Mouse (Mus musculus) forebrain, embryonic 16.5 days (tissue): ENCODE measurements around the gene Lctl. TPM values are rescaled to one million over a fixed set of nuclear protein-coding genes. Genes with fewer than 3 reads are reported as not detected.

ENCODE experiments used
- ATAC-seq: fragments of 200-750 bp; cut with Nextera tagmentation; 2 replicates; pipeline ENCODE4 v1.8.0; 2017; ENCODE audit warnings: mild to moderate bottlenecking, moderate library complexity
- H3K27ac ChIP-seq: fragments of 300-500 bp; sonication (generic); 2 replicates; pipeline ENCODE4 v1.5.1; 2014; ENCODE audit warnings: low read length, control low read depth
- H3K27me3 ChIP-seq: fragments of 300-500 bp; sonication (generic); replicated peaks from 2 replicates; pipeline ENCODE4 v1.6.1; 2014; ENCODE audit warnings: low read length; ENCODE audit not compliant: control insufficient read depth, insufficient read depth
- H3K36me3 ChIP-seq: fragments of 300-500 bp; sonication (generic); 2 replicates; pipeline ENCODE4 v1.6.1; 2014; ENCODE audit not compliant: control insufficient read depth, insufficient read depth
- H3K4me1 ChIP-seq: fragments of 300-500 bp; sonication (generic); replicated peaks from 2 replicates; pipeline ENCODE4 v1.6.1; 2014; ENCODE audit warnings: low read length; ENCODE audit not compliant: control insufficient read depth, insufficient read depth
- H3K4me2 ChIP-seq: fragments of 300-500 bp; sonication (generic); 2 replicates; pipeline ENCODE4 v1.6.1; 2014; ENCODE audit warnings: mild to moderate bottlenecking, low read length, control low read depth
- H3K4me3 ChIP-seq: fragments of 300-500 bp; sonication (generic); replicated peaks from 2 replicates; pipeline ENCODE4 v1.5.1; 2014; ENCODE audit warnings: mild to moderate bottlenecking, low read length, control low read depth
- H3K9ac ChIP-seq: fragments of 300-500 bp; sonication (generic); replicated peaks from 2 replicates; pipeline ENCODE4 v1.6.1; 2014; ENCODE audit warnings: low read depth, low read length, control low read depth
- H3K9me3 ChIP-seq: fragments of 300-500 bp; sonication (generic); 2 replicates; pipeline ENCODE4 v1.6.1; 2016; ENCODE audit warnings: low read length; ENCODE audit not compliant: control insufficient read depth
- WGBS: fragments of 180-500 bp; shearing (Covaris S2); extraction: QIAGEN DNeasy Blood & Tissue Kit; methylation state at CpG from one replicate; pipeline ENCODE4 v1.1.7; 2014; 5-methylcytosine and 5-hydroxymethylcytosine counted together
- polyA plus RNA-seq: library from polyadenylated mRNA; unstranded; fragments of >200 nt; fragmentation: Nextera tagmentation; extraction: Ambion mirVana; gene quantifications from 2 replicates; pipeline ENCODE4 v1.2.1, GENCODE M21; 2015

Lctl gene
- polyA plus RNA-seq, 1 experiment from 2014 or later, result not detected

- H3K36me3 ChIP-seq, result no peaks in the 10 kb centered on the region
- H3K27me3 ChIP-seq, result 0 out of 2 replicates have a peak, but pooled peaks cover 4% of the 10 kb centered on the region
- H3K4me1 ChIP-seq, result peaks cover 12% of the 10 kb centered on the region
- WGBS, result under 1% methylated on average over 47 of the region's 49 CpGs
- H3K9me3 ChIP-seq, result no peaks in the 10 kb centered on the region
- H3K9ac ChIP-seq, result peak overlapping the region; percentile 62
- no peak overlapping the region for H3K27ac ChIP-seq
- peak overlapping the region; percentile 43 for H3K4me3 ChIP-seq
- H3K4me2 ChIP-seq, result peak overlapping the region; percentile 63
- ATAC-seq, result peak; percentile 54; the same call in 1 of the 2 replicates
Measured at GRCm38 (mm10) chr9:64084661-64085399, 32.1 kb upstream of the Lctl start.

GRCm38 (mm10) chr9:64085976-64086375, 31.0 kb upstream of the Lctl start:
- H3K4me1 ChIP-seq, result peaks cover 12% of the 10 kb centered on the region
- no peaks in the 10 kb centered on the region for H3K36me3 ChIP-seq
- H3K4me3 ChIP-seq, result no peak overlapping the region
- no peak overlapping the region for H3K27ac ChIP-seq
- H3K9ac ChIP-seq, result no peak overlapping the region
- H3K9me3 ChIP-seq, result no peaks in the 10 kb centered on the region
- 64% methylated on average over 2 of the region's 2 CpGs for WGBS
- H3K27me3 ChIP-seq, result 0 out of 2 replicates have a peak, but pooled peaks cover 4% of the 10 kb centered on the region
- no peak overlapping the region for H3K4me2 ChIP-seq
- ATAC-seq, result no peak

DNA sequence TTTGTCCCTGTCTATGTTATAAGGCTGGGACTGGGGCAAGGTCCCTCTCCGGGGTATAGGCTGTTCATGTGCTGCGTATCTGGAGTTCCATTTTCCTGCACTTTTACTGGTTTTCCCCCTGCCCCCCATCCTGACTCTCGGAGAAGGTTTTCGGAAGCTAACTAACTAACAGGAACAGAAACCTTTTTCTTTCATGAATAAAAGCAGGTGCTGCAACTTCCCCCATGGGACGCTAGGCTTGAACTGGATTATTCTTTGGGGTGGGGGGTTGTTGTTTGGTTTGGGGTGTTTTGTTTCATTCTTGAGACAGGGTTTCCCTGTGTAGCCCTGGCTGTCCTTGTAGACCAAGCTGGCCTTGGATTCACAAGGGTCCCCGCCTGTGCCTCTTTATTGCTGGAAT, 30.4 kb upstream of the Lctl start:
- Histone ChIP-seq H3K9me3 (no peaks in the 10 kb centered on the region), H3K27me3 (0 out of 2 replicates have a peak, but pooled peaks cover 4% of the 10 kb centered on the region), H3K4me1 (peaks cover 12% of the 10 kb centered on the region), H3K4me2 (no peak overlapping the region), H3K27ac (no peak overlapping the region), H3K9ac (no peak overlapping the region), H3K4me3 (no peak overlapping the region), H3K36me3 (no peaks in the 10 kb centered on the region)
- WGBS, result 87% methylated on average over 6 of the region's 6 CpGs
- no peak for ATAC-seq

GRCm38 (mm10) chr9:64087461-64088235, 29.3 kb upstream of the Lctl start:
- 40% methylated on average over 5 of the region's 5 CpGs for WGBS
- H3K4me1 ChIP-seq, result peaks cover 12% of the 10 kb centered on the region

GRCm38 (mm10) chr9:64088346-64088745, 28.6 kb upstream of the Lctl start:
- no peak for ATAC-seq
- H3K27ac ChIP-seq, result no peak overlapping the region
- 93% methylated on average over 7 of the region's 7 CpGs for WGBS

More at GRCm38 (mm10) chr9:64087461-64088235, 29.3 kb upstream of the Lctl start:
- ATAC-seq, result peak; percentile 58; the same call in 1 of the 2 replicates
- 0 out of 2 replicates have a peak, but pooled peaks cover 4% of the 10 kb centered on the region for H3K27me3 ChIP-seq
- H3K27ac ChIP-seq, result no peak overlapping the region
- H3K36me3 ChIP-seq, result no peaks in the 10 kb centered on the region
- H3K4me3 ChIP-seq, result no peak overlapping the region
- H3K4me2 ChIP-seq, result no peak overlapping the region
- H3K9me3 ChIP-seq, result no peaks in the 10 kb centered on the region
- no peak overlapping the region for H3K9ac ChIP-seq

GRCm38 (mm10) chr9:64089004-64089403, 27.9 kb upstream of the Lctl start:
- 62% methylated on average over 12 of the region's 12 CpGs for WGBS
- Histone ChIP-seq H3K4me3 (no peak overlapping the region), H3K9ac (no peak overlapping the region; the same call in 1 of the 2 replicates)

More at GRCm38 (mm10) chr9:64088346-64088745, 28.6 kb upstream of the Lctl start:
- H3K9ac ChIP-seq, result no peak overlapping the region
- H3K4me1 ChIP-seq, result peaks cover 12% of the 10 kb centered on the region
- no peak overlapping the region for H3K4me2 ChIP-seq
- no peaks in the 10 kb centered on the region for H3K9me3 ChIP-seq
- H3K4me3 ChIP-seq, result no peak overlapping the region
- no peaks in the 10 kb centered on the region for H3K36me3 ChIP-seq
- 0 out of 2 replicates have a peak, but pooled peaks cover 3% of the 10 kb centered on the region for H3K27me3 ChIP-seq

DNA sequence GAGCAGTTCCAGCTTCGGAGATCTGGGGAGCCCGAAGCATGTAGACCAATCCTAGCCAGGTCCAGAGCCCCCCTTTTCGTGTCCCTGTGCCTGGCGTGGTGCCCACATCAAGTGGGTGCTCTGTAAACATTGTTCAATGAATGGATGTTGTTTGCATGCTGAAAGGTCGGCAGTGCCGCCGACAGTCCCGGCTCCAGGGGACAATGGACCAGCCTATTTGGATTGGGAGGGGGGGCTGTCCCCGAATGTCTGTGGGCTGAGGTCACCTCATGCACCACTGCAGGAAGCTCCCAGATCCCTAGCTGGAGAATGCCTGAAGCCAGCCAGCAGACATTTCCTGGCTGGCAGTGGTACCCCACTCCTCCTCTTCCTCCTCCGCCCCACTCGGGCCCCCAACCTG, 22.9 kb upstream of the Lctl start:
- Histone ChIP-seq H3K27ac (no peak overlapping the region), H3K9ac (no peak overlapping the region), H3K4me3 (no peak overlapping the region), H3K36me3 (no peaks in the 10 kb centered on the region), H3K9me3 (no peaks in the 10 kb centered on the region), H3K4me1 (peaks cover 5% of the 10 kb centered on the region), H3K4me2 (no peak overlapping the region), H3K27me3 (no peaks in the 10 kb centered on the region)
- ATAC-seq, result no peak
- 23% methylated on average over 11 of the region's 11 CpGs for WGBS

More at GRCm38 (mm10) chr9:64089004-64089403, 27.9 kb upstream of the Lctl start:
- ATAC-seq, result no peak
- Histone ChIP-seq H3K9me3 (no peaks in the 10 kb centered on the region), H3K4me1 (peaks cover 13% of the 10 kb centered on the region), H3K27me3 (no peaks in the 10 kb centered on the region), H3K4me2 (no peak overlapping the region), H3K27ac (no peak overlapping the region), H3K36me3 (no peaks in the 10 kb centered on the region)

DNA sequence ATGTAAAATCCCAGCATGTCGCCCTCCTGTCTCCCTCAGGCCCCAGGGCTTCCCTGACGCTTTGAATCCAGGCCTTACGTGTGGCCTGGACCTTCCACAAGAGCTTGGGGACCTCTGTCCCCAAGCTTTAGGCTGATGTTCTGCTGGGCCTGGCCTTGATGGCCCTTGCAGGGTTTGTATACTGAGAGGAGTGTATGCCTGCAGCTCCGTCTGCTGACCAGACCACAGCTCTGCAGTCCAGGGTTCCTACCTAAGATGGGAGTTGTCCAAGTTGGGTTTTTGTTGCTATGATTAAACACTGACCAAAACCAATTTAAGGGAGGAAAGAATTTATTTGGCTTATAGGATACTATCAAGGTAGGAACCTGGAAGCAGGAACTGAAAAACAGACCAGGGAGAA, 18.7 kb upstream of the Lctl start:
- Histone ChIP-seq H3K9ac (no peak overlapping the region), H3K36me3 (no peaks in the 10 kb centered on the region), H3K4me2 (no peak overlapping the region), H3K4me1 (peaks cover 5% of the 10 kb centered on the region), H3K27me3 (no peaks in the 10 kb centered on the region), H3K4me3 (no peak overlapping the region), H3K9me3 (no peaks in the 10 kb centered on the region), H3K27ac (no peak overlapping the region)
- no peak for ATAC-seq
- 61% methylated on average over 4 of the region's 4 CpGs for WGBS

DNA sequence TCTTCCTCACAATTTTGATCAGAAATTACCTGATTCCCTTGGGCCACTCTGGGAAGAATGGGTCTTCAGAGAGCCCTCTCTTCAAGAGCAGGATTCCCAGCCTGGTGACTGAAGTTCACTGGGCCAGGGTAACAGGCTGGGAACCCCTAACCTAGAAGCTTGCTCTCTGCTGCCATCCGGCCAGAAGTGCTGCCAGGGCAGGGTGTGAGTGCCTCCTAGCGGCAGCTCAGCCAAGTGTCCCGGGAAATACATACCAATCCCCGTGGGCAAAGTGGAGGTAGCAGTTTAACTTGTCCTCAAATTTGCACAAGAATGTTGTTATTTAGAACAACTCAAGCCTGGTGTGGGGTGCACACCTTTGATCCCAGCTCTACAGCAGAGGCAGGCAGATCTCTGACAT, 16.5 kb upstream of the Lctl start:
- no peaks in the 10 kb centered on the region for H3K36me3 ChIP-seq
- no peak overlapping the region for H3K4me3 ChIP-seq
- H3K27me3 ChIP-seq, result no peaks in the 10 kb centered on the region
- H3K4me1 ChIP-seq, result no peaks in the 10 kb centered on the region
- no peaks in the 10 kb centered on the region for H3K9me3 ChIP-seq
- 0% methylated on average over 4 of the region's 4 CpGs for WGBS
- H3K9ac ChIP-seq, result no peak overlapping the region
- no peak for ATAC-seq
- no peak overlapping the region for H3K4me2 ChIP-seq
- H3K27ac ChIP-seq, result no peak overlapping the region
